Mouse (Mus musculus) heart, embryonic 14.5 days (tissue): ENCODE results near the gene Nxpe3. TPM values are rescaled to one million over a fixed set of nuclear protein-coding genes. Genes with fewer than 3 reads are reported as not detected.

Source experiments
- ATAC-seq: fragments of 200-750 bp; cut with Nextera tagmentation; 2 replicates; pipeline ENCODE4 v1.8.0; 2017; ENCODE audit warnings: low read depth, moderate TSS enrichment; ENCODE audit not compliant: insufficient number of reproducible peaks, insufficient read depth, low FRiP score
- H3K27ac ChIP-seq, 2 experiments: fragments of 200-500 bp in 1 of 2; fragments of 300-500 bp in 1 of 2; sonication (generic) in 1 of 2; replicated peaks in 1 of 2; 2 replicates each; pipeline ENCODE4 v1.5.1; 2012 to 2014; ENCODE audit warnings: low read depth in 2 of 2, low read length in 2 of 2, control low read depth in 1 of 2, mild to moderate bottlenecking in 1 of 2, mixed read lengths in 1 of 2; ENCODE audit not compliant: control insufficient read depth in 1 of 2, insufficient read depth in 1 of 2
- H3K27me3 ChIP-seq: fragments of 300-500 bp; sonication (generic); 2 replicates; pipeline ENCODE4 v1.6.1; 2014; ENCODE audit warnings: mild to moderate bottlenecking, low read length, control low read depth; ENCODE audit not compliant: control insufficient read depth, insufficient read depth
- H3K36me3 ChIP-seq: fragments of 300-500 bp; sonication (generic); 2 replicates; pipeline ENCODE4 v1.6.1; 2014; ENCODE audit warnings: mild to moderate bottlenecking, control low read depth, low read length, mixed read lengths; ENCODE audit not compliant: control insufficient read depth, insufficient read depth
- H3K4me1 ChIP-seq, 2 experiments: fragments of 200-500 bp in 1 of 2; fragments of 300-500 bp in 1 of 2; sonication (generic) in 1 of 2; 2 replicates each; pipeline ENCODE4 v1.6.1; 2012 to 2014; ENCODE audit warnings: low read length in 2 of 2, control low read depth in 1 of 2, mixed read lengths in 1 of 2; ENCODE audit not compliant: control insufficient read depth in 2 of 2, insufficient read depth in 2 of 2
- H3K4me2 ChIP-seq: fragments of 300-500 bp; sonication (generic); 2 replicates; pipeline ENCODE4 v1.6.1; 2014; ENCODE audit warnings: mild to moderate bottlenecking, low read length
- H3K4me3 ChIP-seq, 2 experiments: fragments of 200-500 bp in 1 of 2; fragments of 300-500 bp in 1 of 2; sonication (generic) in 1 of 2; 2 replicates each; pipeline ENCODE4 v1.5.1; 2012 to 2014; ENCODE audit warnings: low read length in 2 of 2, mild to moderate bottlenecking in 2 of 2, control low read depth in 1 of 2, low read depth in 1 of 2, moderate library complexity in 1 of 2; ENCODE audit not compliant: control insufficient read depth in 1 of 2, insufficient read depth in 1 of 2
- H3K9ac ChIP-seq: fragments of 300-500 bp; sonication (generic); 2 replicates; pipeline ENCODE4 v1.6.1; 2014; ENCODE audit warnings: mild to moderate bottlenecking, low read length
- H3K9me3 ChIP-seq: fragments of 300-500 bp; sonication (generic); 2 replicates; pipeline ENCODE4 v1.6.1; 2016; ENCODE audit warnings: low read length, control low read depth; ENCODE audit not compliant: control insufficient read depth
- WGBS: fragments of 180-500 bp; shearing (Covaris S2); extraction: QIAGEN DNeasy Blood & Tissue Kit; methylation state at CpG from one replicate; pipeline ENCODE4 v1.1.7; 2014; 5-methylcytosine and 5-hydroxymethylcytosine counted together
- polyA plus RNA-seq: library from polyadenylated mRNA; unstranded; fragments of >200 nt; fragmentation: Nextera tagmentation; extraction: Ambion mirVana; gene quantifications from 2 replicates; pipeline ENCODE4 v1.2.1, GENCODE M21; 2014

Gene Nxpe3
- polyA plus RNA-seq, 1 experiment from 2014 or later, result 0.72 TPM

GRCm38 (mm10) chr16:55801629-55802028 lies 93.5 kb downstream of the Nxpe3 start:
- WGBS, result 85% methylated on average over 1 of the region's 1 CpGs
- no peak overlapping the region for H3K9ac ChIP-seq
- ATAC-seq, result no peak

GRCm38 (mm10) chr16:55798845-55799244 lies 96.2 kb downstream of the Nxpe3 start:
- Histone ChIP-seq H3K27me3 (no peaks in the 10 kb centered on the region), H3K4me3 (no peak overlapping the region), H3K4me1 (no peaks in the 10 kb centered on the region), H3K36me3 (no peaks in the 10 kb centered on the region), H3K9me3 (no peaks in the 10 kb centered on the region), H3K9ac (no peak overlapping the region), H3K27ac (no peak overlapping the region), H3K4me2 (no peak overlapping the region)
- ATAC-seq, result no peak
- 76% methylated on average over 7 of the region's 7 CpGs for WGBS

More at GRCm38 (mm10) chr16:55801629-55802028, 93.5 kb downstream of the Nxpe3 start:
- no peak overlapping the region for H3K27ac ChIP-seq
- H3K4me2 ChIP-seq, result no peak overlapping the region
- H3K9me3 ChIP-seq, result no peaks in the 10 kb centered on the region
- H3K27me3 ChIP-seq, result no peaks in the 10 kb centered on the region
- H3K4me3 ChIP-seq, result no peak overlapping the region
- no peaks in the 10 kb centered on the region for H3K36me3 ChIP-seq
- no peaks in the 10 kb centered on the region for H3K4me1 ChIP-seq

- ATAC-seq, result no peak
- WGBS, result 83% methylated on average over 7 of the region's 7 CpGs
- no peak overlapping the region for H3K4me2 ChIP-seq
- H3K9ac ChIP-seq, result no peak overlapping the region
- no peaks in the 10 kb centered on the region for H3K36me3 ChIP-seq
- no peaks in the 10 kb centered on the region for H3K4me1 ChIP-seq
- H3K4me3 ChIP-seq, result no peak overlapping the region
- no peaks in the 10 kb centered on the region for H3K9me3 ChIP-seq
- H3K27ac ChIP-seq, result no peak overlapping the region
- H3K27me3 ChIP-seq, result no peaks in the 10 kb centered on the region
Measured at GRCm38 (mm10) chr16:55790326-55790725, 104.8 kb downstream of the Nxpe3 start.

Other genes starting within 250 kb of the Nxpe3 start
- 2.7 and 3.1 TPM in 2 replicates for gene Nfkbiz, start 56.4 kb downstream of the Nxpe3 start, polyA plus RNA-seq
- gene Cep97, start 39.6 kb upstream of the Nxpe3 start, polyA plus RNA-seq, result 10.0 and 11.8 TPM in 2 replicates
- gene Rpl24, start 71.0 kb upstream of the Nxpe3 start, polyA plus RNA-seq, result 593 and 639 TPM in 2 replicates
- 12.6 and 13.8 TPM in 2 replicates for gene Zbtb11, start 78.6 kb upstream of the Nxpe3 start, polyA plus RNA-seq
- gene Pcnp, start 134.5 kb upstream of the Nxpe3 start, polyA plus RNA-seq, result 149 and 151 TPM in 2 replicates
- 19.7 and 21.1 TPM in 2 replicates for gene Trmt10c, start 142.5 kb upstream of the Nxpe3 start, polyA plus RNA-seq
- gene Senp7, start 153.1 kb upstream of the Nxpe3 start, polyA plus RNA-seq, result 22.2 and 23.8 TPM in 2 replicates